Mouse (Mus musculus) frontal cortex, postnatal 10 days (tissue): ENCODE results near the gene Gas7.
A peak's percentile ranks its signal among the peaks of the same experiment; 100 is the strongest.

Experiments
- DNase-seq, 2 experiments: peaks; one replicate each; pipeline ENCODE4 v3.0.0; 2022; ENCODE audit warnings: low spot score in 2 of 2, mixed read lengths in 1 of 2

The Gas7 gene

GRCm38 (mm10) chr11:67616557-67617239, 161.5 kb downstream of the Gas7 start:
- DNase-seq, result no peak

- no peak for DNase-seq
Observed at GRCm38 (mm10) chr11:67622340-67622739, 167.1 kb downstream of the Gas7 start.

DNA sequence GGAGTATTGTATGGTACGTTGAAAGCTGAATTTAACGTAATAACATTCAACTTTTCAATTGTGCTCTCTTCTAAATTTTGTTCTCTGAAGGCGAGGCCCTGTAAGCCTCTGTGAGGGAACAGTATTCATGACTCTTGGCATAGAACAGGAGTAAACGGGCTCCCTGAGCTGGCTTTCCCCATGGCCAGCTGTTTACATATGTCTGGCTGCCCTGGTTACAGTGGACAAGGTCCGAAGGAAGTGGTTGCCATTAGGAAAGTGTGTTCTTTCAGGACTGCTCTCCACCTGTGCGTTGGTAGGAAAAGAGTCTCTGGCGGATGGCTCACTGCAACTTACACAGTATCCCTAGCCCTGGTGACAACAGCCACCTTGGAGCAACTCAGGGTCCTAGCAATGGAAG, 171.9 kb downstream of the Gas7 start:
- DNase-seq, result no peak

- DNase-seq, result no peak
Observed at GRCm38 (mm10) chr11:67628522-67628921, 173.3 kb downstream of the Gas7 start.

- no peak for DNase-seq
Observed at GRCm38 (mm10) chr11:67632906-67633305, 177.7 kb downstream of the Gas7 start.

GRCm38 (mm10) chr11:67633620-67634229, 178.5 kb downstream of the Gas7 start:
- DNase-seq, result no peak

DNA sequence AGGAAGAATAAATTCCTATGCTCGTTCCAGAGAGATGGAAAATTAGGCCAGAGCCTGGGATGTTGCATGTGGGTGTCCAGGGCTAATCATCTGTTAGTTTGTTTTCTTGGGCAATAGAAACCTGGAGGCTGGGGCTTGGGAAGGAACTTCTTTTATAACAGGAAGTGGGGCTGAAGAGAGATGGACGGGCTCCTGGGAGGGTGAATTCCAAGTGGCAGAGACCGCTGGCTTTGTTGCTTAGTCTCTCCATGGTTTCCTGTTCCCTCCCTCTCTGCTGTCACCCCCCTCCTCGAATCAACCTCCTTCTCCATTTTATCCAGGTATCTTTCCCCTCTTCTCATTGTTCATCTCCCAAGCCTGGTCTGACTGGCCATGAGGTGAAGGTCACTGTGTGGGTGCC, 181.0 kb downstream of the Gas7 start:
- no peak for DNase-seq

DNA sequence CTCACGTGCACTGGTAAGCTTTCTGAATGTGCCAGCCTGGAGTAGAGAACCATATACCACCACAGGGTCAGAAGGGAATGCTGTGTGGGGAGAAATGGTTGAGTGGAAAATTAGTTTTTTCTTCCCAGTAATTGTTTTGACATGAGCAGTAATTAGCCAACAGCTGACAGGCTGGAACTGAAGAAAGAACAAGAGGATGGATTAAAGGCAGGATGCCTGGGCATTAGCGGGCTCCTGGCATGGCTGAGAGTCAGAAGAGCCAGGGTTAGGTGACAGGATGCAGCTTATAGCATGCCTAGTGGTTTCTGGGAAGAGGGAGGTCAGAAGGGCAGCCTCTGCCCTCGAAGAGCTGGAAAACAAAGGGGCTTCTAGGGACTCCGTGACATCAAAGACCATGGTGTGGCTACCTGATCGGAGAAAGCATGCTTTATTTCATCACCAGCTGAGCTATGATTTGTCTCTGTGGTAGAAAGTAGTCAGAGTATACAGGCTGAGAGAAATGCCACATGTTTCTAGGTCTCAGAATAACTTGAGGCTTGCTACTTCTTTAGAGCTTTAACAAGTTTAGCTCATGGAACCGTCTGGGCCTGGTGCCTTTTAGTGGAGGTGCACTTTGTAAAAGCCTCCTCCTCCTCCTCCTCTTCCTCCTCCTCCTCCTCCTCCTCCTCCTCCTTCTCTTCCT, 181.8 kb downstream of the Gas7 start:
- no peak for DNase-seq

DNA sequence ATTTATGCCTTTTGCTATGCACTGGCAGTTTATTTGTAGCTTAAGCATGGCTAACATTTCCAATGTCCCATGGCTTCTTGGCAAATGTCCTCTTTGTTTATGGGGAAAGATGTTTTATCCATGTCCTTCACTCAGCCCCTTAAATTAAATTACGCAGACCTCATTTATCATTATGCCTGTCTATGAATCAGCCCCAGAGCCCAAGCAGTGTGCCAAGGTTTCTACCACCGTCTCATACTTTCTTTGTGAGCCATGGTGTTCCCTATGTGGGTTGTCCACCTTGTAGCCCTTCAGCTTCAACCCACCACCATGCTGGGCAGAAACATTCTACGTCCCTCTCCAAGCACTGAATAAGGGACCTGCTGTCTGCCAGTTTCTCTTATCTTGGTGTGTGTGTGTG, 183.2 kb downstream of the Gas7 start:
- DNase-seq, result no peak

- DNase-seq, result no peak
Observed at GRCm38 (mm10) chr11:67640299-67640698, 185.1 kb downstream of the Gas7 start.

DNA sequence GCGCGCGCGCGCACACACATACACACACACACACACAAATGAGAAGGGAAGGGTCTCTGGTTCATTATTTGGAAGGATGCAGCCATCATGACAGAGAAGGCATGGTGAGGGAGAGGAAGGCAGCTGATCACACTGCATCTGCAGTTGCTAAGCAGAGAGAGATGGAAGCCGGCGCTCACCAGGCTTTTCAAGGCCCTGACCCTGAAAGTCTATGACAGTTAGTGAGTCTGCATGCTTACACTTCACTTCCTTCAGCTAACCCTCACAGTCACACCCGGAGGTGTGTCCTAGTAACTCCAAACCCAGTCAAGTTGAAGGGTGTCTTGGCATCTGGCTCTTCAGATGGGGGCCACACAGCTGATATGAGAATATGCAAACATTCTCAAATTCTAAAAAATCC, 187.2 kb downstream of the Gas7 start:
- DNase-seq, result no peak

DNA sequence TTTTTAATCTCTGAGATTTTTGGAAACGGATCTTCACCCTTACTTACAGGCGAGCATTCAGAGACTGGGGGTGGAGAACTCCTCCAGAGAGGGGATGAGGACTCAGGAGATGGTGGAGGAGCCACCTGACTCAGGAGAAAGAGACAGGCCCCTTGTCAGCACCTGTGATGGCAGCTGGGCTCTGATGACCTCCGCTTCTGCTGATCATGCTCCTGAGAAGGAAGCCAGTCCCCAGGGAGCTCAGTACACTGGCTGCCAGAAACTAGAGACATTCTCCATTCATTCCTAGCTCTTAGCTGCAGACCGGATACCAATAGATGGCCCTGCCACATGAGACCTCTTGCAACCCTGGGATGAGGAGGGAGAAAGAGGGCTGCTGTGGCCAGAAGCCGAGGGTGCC, 187.6 kb downstream of the Gas7 start:
- DNase-seq, result no peak

- DNase-seq, result no peak
Observed at GRCm38 (mm10) chr11:67643465-67643864, 188.2 kb downstream of the Gas7 start.

GRCm38 (mm10) chr11:67644632-67645149, 189.5 kb downstream of the Gas7 start:
- no peak for DNase-seq

DNA sequence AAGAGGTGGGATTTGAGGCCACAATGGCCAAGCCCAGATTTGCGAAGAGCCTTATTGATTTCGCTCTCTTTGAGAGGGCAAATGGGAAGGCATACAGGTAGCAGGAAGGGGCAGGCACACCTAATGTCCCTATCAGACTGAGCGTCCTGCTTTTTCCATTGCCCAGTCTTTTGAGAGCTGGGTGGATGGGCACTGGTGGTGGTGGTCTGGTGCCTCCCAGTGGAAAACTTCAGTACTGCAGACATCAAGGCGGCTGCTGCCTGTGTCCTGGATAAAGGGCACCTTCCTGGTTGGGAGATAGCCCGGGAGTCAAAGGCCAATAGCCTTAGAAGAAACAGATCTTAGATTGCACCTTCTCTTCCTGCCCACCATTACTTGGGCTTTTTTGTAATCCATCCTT, 192.5 kb downstream of the Gas7 start:
- peak in 1 of 2 experiments; percentile 75 for DNase-seq

DNA sequence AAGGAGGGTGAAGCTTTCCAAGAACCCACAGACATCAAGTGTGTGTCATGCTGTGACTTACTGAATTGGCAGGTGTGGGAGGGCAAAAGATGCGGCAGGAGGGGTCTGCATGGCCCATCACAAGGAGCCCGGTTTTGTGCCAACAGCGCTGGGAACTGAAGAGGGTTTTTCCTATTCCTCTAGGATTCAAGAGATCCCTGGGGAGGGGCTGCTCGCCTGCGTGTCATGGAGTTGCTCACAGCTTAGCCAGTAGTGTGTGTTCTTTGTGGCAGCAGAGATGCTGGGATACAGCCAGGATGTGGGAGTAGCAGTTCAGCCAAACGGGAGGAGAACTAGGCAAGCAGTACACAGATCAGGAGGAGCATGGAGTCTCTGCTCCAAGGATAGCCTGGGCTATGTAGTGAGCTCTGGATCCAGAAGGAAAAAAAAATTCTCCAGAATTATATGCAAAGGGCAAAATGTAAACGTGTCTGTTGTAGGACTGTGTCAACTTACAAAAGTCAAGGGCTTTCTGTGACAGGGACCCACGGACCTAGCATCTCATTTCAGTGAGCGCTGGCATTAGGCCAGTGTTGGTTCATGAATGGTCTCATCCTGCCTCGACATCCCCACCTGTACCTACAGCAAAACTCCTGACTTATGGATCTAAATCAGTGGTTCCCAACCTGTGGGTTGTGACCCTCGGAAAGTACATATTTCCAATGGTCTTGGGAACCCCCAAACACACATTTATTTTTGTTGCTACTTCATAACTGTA, 193.6 kb downstream of the Gas7 start:
- peak in 1 of 2 experiments; percentile 51 for DNase-seq

- no peak for DNase-seq
Observed at GRCm38 (mm10) chr11:67649971-67650707, 194.9 kb downstream of the Gas7 start.

- no peak for DNase-seq
Observed at GRCm38 (mm10) chr11:67651731-67652130, 196.5 kb downstream of the Gas7 start.

DNA sequence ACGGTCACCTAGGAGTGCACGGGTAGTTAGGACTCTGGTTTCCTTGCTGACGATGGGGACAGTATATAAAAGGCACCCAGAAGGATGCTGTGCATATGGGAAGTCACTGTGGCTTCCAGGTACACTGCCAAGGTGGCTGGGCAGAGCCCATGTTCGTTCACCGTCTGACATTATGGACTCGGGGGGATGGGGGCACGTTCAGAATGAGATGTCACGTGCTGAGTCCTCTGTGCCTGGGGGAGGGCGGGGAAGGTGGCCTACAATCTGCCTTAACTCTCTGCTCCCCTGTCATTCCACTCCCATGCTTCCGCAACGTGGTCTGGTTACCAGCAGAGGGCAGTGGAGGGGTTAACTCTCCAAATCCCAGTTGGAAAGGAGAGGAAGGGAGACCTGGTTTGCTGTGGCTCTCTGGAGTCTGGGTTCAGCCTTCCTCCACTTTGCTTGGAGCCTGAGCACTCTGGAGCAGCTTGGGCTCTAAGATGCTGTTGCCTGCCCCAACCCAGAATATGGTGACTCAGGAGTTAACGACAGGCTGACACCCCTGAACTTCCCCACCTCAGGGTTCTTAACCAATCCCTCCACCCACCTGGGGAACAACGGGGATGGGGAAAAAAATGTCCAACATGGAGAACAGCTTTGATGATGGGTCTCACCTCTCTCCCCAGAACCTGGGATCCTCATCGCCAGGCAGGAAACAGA, 197.1 kb downstream of the Gas7 start:
- no peak for DNase-seq

DNA sequence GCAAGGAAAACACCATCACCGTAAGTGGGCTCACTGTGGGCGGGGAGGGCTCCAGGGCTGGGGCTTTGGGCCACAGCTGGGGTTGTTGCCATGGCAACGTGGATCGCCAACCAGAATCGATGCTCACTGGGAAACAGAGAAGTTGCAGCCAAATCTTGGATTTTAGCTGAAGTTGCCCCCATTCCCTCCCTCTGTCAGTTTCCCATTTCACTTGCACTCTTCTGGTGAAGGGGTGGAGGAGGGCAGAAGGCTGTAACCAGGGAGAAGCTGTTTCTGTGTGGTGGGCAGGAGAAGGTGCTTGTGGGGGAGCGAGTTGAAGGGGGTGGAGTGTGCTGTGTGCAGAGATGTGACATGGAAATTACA, 197.6 kb downstream of the Gas7 start:
- no peak for DNase-seq

DNA sequence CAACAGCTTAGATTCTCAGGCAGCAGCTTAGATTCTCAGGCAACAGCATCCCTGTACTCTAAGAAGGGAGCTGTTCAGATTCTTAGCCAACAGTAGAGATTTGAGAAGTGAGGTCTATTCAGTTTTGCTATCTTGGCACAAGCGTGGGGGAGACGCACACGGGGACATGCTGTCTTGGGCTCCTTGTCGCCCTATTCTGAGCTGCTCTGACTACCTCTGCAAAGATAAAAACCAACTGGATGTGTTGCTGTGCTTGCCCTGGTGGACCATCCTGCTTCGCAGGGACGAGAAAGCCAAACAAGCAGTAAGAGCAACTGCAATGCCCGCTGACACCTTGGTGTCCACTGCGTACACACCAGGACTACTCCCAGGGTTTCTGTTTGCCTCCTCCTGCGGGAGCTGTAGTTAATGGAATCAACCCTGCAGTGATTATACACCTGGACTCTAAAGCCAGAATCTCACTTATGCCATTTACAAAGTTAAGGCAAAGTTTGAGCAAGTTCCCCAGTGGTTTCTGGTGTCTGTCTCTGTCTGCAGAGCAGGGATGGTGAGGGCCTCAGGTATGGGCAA, 198.4 kb downstream of the Gas7 start:
- no peak for DNase-seq
